Comparison of ENCODE assay signal across 24 mouse cellular contexts in the genomic region with DNA sequence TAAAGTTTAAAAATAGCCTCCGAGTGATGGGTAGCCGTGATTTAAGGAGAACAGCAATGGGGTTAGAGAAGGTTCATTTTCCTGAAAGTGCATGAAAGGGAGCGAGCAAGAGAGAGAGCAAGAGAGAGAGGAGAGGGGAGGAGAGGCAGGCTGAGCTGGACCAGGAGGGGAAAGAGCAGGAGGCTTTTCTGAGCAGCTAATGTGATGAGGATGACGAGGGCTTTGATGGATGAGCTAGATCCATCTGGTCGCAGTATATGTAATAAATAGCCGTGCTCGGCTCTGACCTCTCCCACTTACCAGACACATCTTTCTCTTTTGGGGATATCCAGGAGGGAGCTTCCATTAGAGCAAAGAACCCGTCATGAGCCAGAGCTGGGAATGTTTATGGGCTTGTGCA.
A peak's percentile ranks its signal among the peaks of the same experiment; 100 is the strongest.
DNase-seq lines count a peak whose midpoint lies in the region; ATAC-seq lines count a peak whose summit lies in the region.
"Had no signal": no experiment of that assay in that cellular context is flagged by ENCODE, and none has a peak within 500 bp of the region (broad histone marks: within the 10 kb centered on the region; RNA-seq: fewer than 3 reads in every experiment).

No protein-coding gene starts in this region.

- no peaks in the 10 kb centered on the region for H3K36me3 ChIP-seq in forebrain, embryonic 12.5 days (replicated peaks)
- H3K36me3 ChIP-seq in forebrain, embryonic 16.5 days (ENCODE audit: control insufficient read depth, insufficient read depth) = no peaks in the 10 kb centered on the region
- no peaks in the 10 kb centered on the region for H3K36me3 ChIP-seq in hindbrain, embryonic 14.5 days (replicated peaks; ENCODE audit: control insufficient read depth, insufficient read depth)
- no peaks in the 10 kb centered on the region for H3K36me3 ChIP-seq in midbrain, embryonic 16.5 days (ENCODE audit: control insufficient read depth, insufficient read depth, low read length)
- H3K36me3 ChIP-seq: embryonic facial prominence, embryonic 13.5 days; G1E; heart, embryonic 15.5 days; limb, embryonic 12.5 days; liver, embryonic 12.5 days; stomach, embryonic 15.5 days had no signal

- 49% methylated on average over 8 of the region's 8 CpGs for WGBS in forebrain, embryonic 12.5 days
- 52% methylated on average over 8 of the region's 8 CpGs for WGBS in forebrain, embryonic 16.5 days
- WGBS in hindbrain, embryonic 14.5 days = 20% methylated on average over 8 of the region's 8 CpGs
- WGBS in midbrain, embryonic 16.5 days = 39% methylated on average over 8 of the region's 8 CpGs

- H3K9ac ChIP-seq in forebrain, embryonic 12.5 days = no peak overlapping the region
- no peak overlapping the region for H3K9ac ChIP-seq in forebrain, embryonic 16.5 days (replicated peaks; ENCODE audit: low read depth, low read length)
- H3K9ac ChIP-seq in hindbrain, embryonic 14.5 days = no peak overlapping the region
- H3K9ac ChIP-seq in midbrain, embryonic 16.5 days (ENCODE audit: low read depth, low read length) = no peak overlapping the region
- H3K9ac ChIP-seq: embryonic facial prominence, embryonic 13.5 days; heart, embryonic 15.5 days; limb, embryonic 12.5 days; liver, embryonic 12.5 days; stomach, embryonic 15.5 days had no signal

- 0 out of 2 replicates have a peak overlapping the region, but pooled peaks have one; percentile 13 for H3K27ac ChIP-seq in forebrain, embryonic 12.5 days
- H3K27ac ChIP-seq in forebrain, embryonic 16.5 days (ENCODE audit: low read length) = no peak overlapping the region
- H3K27ac ChIP-seq in hindbrain, embryonic 14.5 days = peak overlapping the region; percentile 22; the same call in 1 of the 2 replicates
- H3K27ac ChIP-seq in midbrain, embryonic 16.5 days (ENCODE audit: low read length) = no peak overlapping the region
- H3K27ac ChIP-seq: embryonic facial prominence, embryonic 13.5 days; heart, embryonic 15.5 days; limb, embryonic 12.5 days; liver, embryonic 12.5 days; stomach, embryonic 15.5 days had no signal

- ATAC-seq in forebrain, embryonic 12.5 days (ENCODE audit: low FRiP score) = no peak
- no peak for ATAC-seq in forebrain, embryonic 16.5 days
- ATAC-seq in hindbrain, embryonic 14.5 days (ENCODE audit: low FRiP score) = no peak
- ATAC-seq in midbrain, embryonic 16.5 days = peak; percentile 39; the same call in 1 of the 2 replicates
- ATAC-seq: intestine, embryonic 16.5 days; liver, embryonic 12.5 days had no signal

- DNase-seq in embryo, embryonic 10.5 days (ENCODE audit: low spot score) = peak; percentile 64
- no peak for DNase-seq in hindbrain, embryonic 14.5 days (ENCODE audit: low spot score)
- no peak for DNase-seq in layer of hippocampus, postnatal 25 days (ENCODE audit: extremely low spot score in 1 of 2, low spot score in 1 of 2)
- no peak for DNase-seq in spleen, postnatal 14 days (ENCODE audit: low spot score in 2 of 2)
- DNase-seq in lung, postnatal 25 days (ENCODE audit: low spot score) = no peak
- DNase-seq: cerebellum, adult 11-12 months; cerebellum, postnatal 36 days; gastrocnemius, postnatal 10 days; heart, postnatal 4 days; kidney, postnatal 4 days; lung, adult 2 months; lung, postnatal 36 days; right cerebral cortex, postnatal 25 days; thymus, adult 2 months had no signal

- H3K27me3 ChIP-seq in forebrain, embryonic 12.5 days = peaks cover 6% of the 10 kb centered on the region; the same call in 1 of the 2 replicates
- peaks cover 8% of the 10 kb centered on the region for H3K27me3 ChIP-seq in forebrain, embryonic 16.5 days (replicated peaks; ENCODE audit: control insufficient read depth, insufficient read depth, low read length)
- no peaks in the 10 kb centered on the region for H3K27me3 ChIP-seq in hindbrain, embryonic 14.5 days (ENCODE audit: control insufficient read depth, insufficient read depth, low read length)
- no peaks in the 10 kb centered on the region for H3K27me3 ChIP-seq in midbrain, embryonic 16.5 days (ENCODE audit: control insufficient read depth, insufficient read depth, low read depth, low read length)
- H3K27me3 ChIP-seq: embryonic facial prominence, embryonic 13.5 days; heart, embryonic 15.5 days; liver, embryonic 12.5 days had no signal

- no peak overlapping the region for H3K4me3 ChIP-seq in forebrain, embryonic 12.5 days (replicated peaks)
- H3K4me3 ChIP-seq in forebrain, embryonic 16.5 days (replicated peaks; ENCODE audit: low read length) = no peak overlapping the region
- H3K4me3 ChIP-seq in hindbrain, embryonic 14.5 days (replicated peaks; ENCODE audit: low read length) = no peak overlapping the region
- H3K4me3 ChIP-seq in midbrain, embryonic 16.5 days (ENCODE audit: low read depth, low read length) = no peak overlapping the region
- H3K4me3 ChIP-seq: embryonic facial prominence, embryonic 13.5 days; heart, embryonic 15.5 days; limb, embryonic 12.5 days; liver, embryonic 12.5 days; stomach, embryonic 15.5 days had no signal

- peaks cover 9% of the 10 kb centered on the region for H3K4me1 ChIP-seq in forebrain, embryonic 12.5 days
- no peaks in the 10 kb centered on the region for H3K4me1 ChIP-seq in forebrain, embryonic 16.5 days (replicated peaks; ENCODE audit: control insufficient read depth, insufficient read depth, low read length)
- no peaks in the 10 kb centered on the region; the same call in 1 of the 2 replicates for H3K4me1 ChIP-seq in hindbrain, embryonic 14.5 days (replicated peaks; ENCODE audit: control insufficient read depth, insufficient read depth, low read length)
- peaks cover 6% of the 10 kb centered on the region for H3K4me1 ChIP-seq in midbrain, embryonic 16.5 days (ENCODE audit: control insufficient read depth, insufficient read depth, low read length)
- H3K4me1 ChIP-seq: embryonic facial prominence, embryonic 13.5 days; heart, embryonic 15.5 days; liver, embryonic 12.5 days; stomach, embryonic 15.5 days had no signal

- H3K9me3 ChIP-seq in forebrain, embryonic 12.5 days = no peaks in the 10 kb centered on the region
- no peaks in the 10 kb centered on the region for H3K9me3 ChIP-seq in forebrain, embryonic 16.5 days (ENCODE audit: control insufficient read depth, low read length)
- no peaks in the 10 kb centered on the region for H3K9me3 ChIP-seq in hindbrain, embryonic 14.5 days (ENCODE audit: control insufficient read depth, low read length)
- no peaks in the 10 kb centered on the region for H3K9me3 ChIP-seq in midbrain, embryonic 16.5 days (replicated peaks; ENCODE audit: control insufficient read depth, low read length, poor library complexity, severe bottlenecking)
- H3K9me3 ChIP-seq: embryonic facial prominence, embryonic 13.5 days; heart, embryonic 15.5 days; limb, embryonic 12.5 days; liver, embryonic 12.5 days; stomach, embryonic 15.5 days had no signal

- 0 out of 2 replicates have a peak overlapping the region, but pooled peaks have one; percentile 10 for H3K4me2 ChIP-seq in forebrain, embryonic 12.5 days
- H3K4me2 ChIP-seq in forebrain, embryonic 16.5 days (ENCODE audit: low read length) = no peak overlapping the region
- no peak overlapping the region for H3K4me2 ChIP-seq in hindbrain, embryonic 14.5 days (replicated peaks)
- no peak overlapping the region for H3K4me2 ChIP-seq in midbrain, embryonic 16.5 days (ENCODE audit: low read length)
- H3K4me2 ChIP-seq: embryonic facial prominence, embryonic 13.5 days; heart, embryonic 15.5 days; limb, embryonic 12.5 days; liver, embryonic 12.5 days; stomach, embryonic 15.5 days had no signal

Comparison
In these comparisons a context has a peak if more than half of its experiments do, and no peak if none do; other contexts are left out.
1. H3K27ac ChIP-seq: peak in forebrain, embryonic 12.5 days (single experiment) and hindbrain, embryonic 14.5 days (single experiment); none in forebrain, embryonic 16.5 days (single experiment) and midbrain, embryonic 16.5 days (single experiment).